Mouse (Mus musculus) 3T3-L1 (cell line): ENCODE data around the gene Gpd1.

Source experiments
- DNase-seq: peaks from one replicate; pipeline ENCODE4 v3.0.0-alpha.2; 2015; ENCODE audit warnings: low read depth, low spot score

Gene Gpd1

DNA sequence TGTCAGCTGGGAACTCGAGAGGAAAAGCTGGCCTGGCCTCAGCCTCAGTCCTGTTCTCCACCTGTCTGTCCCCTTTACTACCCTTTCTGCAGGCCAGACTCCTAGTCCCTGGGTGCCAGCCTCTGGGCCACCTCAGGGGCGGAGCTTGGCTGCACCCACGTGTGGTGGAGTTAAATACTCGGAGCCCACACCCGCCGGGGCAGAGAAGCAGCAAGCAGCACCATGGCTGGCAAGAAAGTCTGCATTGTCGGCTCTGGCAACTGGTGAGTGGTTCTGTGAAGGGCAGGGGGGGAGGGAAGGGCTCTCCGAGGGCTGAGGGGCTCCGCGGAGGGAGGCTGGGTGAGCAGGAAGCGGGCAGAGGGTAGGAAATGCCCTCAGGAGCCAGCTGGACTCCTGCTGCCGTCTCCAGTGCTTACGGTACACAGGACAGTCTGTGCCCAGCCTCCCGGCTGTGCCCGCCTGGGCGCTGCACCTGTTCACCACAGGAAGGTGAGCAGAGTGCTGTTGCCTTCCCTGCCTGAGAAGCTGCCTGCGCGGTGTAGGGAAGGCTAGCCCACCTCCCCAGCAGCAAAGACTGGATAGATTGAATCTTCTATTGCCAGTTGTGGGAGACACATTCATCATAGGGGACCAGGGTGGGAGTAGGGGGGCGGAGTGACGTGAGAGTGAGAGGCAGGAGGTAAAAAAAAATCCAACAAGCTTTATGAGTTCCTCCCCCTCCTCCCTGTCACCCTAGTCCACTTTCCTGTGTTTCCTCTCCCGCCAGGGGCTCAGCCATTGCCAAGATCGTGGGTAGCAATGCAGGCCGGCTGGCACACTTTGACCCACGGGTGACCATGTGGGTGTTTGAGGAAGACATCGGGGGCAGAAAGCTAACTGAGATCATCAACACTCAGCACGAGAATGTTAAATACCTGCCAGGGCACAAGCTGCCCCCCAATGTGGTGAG, at the start of gene Gpd1:
Gene Gpd1 (plus strand): TSS at position 130 of the 949 bp plus-strand sequence.
- no peak for DNase-seq

DNA sequence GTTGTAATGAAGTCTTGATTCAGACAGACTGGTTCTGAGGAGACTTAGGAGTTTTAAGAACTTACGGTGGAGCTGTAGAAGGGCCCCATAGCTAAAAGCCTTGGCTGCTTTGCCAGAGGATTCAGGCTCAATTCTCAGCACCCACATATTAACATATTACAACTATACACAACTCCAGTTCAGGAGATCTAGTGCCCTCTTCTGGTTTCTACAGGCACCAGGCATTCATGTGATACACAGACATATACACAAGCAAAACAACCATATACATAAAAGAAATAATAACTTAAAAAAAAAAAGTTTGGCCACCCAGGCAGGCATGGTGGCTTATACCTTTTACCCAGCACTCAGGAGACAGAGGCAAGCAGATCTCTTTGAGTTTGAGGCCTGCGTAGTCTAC, 49.8 kb upstream of the Gpd1 start:
- DNase-seq: no peak

DNA sequence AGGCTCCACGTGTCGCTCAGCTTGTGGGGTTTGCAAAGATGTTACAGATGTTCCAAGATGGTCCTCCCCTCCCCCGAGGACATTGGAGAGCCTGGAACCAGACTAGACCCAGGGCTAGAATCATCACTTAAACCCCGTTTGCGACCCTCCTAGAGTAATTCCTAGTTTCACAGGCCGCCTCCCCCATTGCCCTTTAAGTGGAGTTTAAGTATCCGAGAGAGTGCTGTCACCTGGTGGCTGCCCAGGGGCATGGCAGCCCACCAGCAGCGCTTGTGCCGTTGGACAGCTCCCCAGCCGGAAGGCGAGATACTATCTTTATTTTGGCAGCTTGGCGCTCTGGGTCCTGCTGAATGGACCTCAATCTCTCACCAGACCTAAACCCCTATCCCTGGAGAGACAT, 48.4 kb upstream of the Gpd1 start:
- peak; percentile 85 for DNase-seq

GRCm38 (mm10) chr15:99669392-99669791, 47.9 kb upstream of the Gpd1 start:
- no peak for DNase-seq

DNA sequence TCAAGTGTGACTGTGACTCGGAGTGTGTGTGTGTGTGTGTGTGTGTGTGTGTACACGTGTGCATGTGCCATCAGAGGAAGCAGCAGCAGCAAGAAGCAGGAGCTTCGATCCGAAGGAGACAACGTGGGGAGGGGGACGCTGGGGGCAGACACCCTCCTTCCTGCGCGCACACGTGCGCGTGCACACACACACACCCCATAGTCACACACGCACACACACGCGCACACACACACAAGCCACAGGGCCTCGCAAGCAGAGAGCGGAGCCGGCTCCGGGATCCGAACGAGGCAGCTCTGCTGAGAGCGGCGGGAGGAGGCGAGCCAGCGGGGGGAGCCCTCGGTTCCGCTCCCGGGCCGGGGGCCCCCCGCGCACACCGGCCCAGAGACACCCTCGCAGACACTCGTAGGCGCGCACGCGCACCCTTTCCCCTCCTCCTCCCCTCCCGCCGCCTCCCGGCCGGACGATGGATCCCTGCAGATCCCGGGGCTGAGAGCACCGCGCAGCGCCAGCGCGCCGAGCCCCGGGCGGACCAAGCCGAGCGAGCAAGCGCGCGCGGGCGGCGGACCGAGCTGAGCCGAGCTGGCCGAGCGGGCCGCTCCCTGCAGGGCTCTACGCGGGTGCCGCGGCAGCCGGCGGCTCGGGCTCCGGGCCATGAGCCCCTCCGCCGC, 47.0 kb upstream of the Gpd1 start, which contains the start of gene Asic1:
Gene Asic1 (plus strand): TSS at position 215 of the 668 bp plus-strand sequence.
- DNase-seq: peak; percentile 36

DNA sequence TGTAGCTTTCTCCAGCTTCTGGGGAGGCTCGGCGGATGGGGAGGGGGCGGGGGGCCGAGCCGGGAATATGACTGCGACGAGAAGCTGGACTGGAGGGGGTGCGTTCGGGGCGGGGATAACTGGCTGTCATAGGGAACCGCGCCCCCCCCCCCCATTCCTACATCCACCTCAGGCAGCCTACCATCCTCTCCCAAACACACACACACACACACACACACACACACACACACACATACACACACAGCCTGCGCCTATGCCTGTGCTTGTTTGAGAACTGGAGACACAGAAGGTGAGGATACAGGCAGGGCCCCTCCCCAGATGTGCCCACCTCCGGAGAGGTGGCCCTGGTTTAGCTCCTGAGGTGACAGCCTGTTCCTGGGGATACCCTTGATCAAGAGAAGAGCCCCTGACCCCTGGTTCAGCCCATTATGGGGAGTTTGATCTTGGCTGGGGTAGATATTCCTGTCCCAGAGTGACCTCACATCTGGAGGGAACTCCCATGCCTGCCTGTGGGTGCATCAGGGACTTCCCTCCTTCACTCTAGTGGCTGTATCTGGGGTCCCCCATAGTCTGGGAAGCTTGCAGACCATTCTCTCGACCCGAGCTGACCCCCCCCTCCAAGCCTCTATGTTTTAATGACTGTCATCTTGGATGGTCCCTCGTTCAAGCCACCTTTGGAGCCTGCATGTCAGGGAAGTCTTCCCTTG, 46.2 kb upstream of the Gpd1 start:
- DNase-seq: no peak

- DNase-seq: no peak
Observed at GRCm38 (mm10) chr15:99671783-99672182, 45.5 kb upstream of the Gpd1 start.

GRCm38 (mm10) chr15:99674866-99675265, 42.4 kb upstream of the Gpd1 start:
- no peak for DNase-seq

- no peak for DNase-seq
Observed at GRCm38 (mm10) chr15:99677089-99677488, 40.2 kb upstream of the Gpd1 start.

DNA sequence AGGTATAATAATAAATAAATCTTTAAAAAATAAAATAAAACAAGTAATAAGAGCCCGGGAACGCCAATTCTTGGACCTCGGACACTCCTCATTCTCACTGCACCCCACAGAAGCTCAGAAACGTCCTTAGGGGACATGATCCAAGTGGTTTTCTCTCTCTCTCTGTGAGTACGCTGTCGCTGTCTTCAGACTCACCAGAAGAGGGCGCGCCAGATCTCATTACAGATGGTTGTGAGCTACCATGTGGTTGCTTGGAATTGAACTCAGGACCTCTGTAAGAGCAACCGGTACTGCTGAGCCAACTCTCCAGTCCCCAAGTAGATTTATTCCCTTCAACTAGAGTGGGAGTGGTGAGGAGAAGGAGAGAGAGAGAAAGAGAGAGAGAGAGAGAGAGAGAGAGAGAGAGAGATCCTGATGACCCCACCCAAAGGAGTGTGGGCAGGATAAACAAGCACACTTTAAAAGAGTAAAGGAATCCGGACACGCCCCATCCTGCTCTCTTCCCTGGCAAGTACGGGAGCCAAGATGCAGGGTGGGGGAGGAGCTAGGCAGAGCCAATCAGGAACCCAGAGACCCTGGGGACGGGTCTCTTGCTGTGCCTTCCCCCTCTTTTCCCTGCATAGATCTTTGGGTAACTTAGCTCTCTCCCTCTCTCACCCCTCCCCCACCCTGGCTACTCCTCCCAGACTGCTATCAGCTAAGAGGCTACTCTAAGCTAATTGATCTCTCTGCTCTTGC, 39.1 kb upstream of the Gpd1 start:
- peak; percentile 56 for DNase-seq

DNA sequence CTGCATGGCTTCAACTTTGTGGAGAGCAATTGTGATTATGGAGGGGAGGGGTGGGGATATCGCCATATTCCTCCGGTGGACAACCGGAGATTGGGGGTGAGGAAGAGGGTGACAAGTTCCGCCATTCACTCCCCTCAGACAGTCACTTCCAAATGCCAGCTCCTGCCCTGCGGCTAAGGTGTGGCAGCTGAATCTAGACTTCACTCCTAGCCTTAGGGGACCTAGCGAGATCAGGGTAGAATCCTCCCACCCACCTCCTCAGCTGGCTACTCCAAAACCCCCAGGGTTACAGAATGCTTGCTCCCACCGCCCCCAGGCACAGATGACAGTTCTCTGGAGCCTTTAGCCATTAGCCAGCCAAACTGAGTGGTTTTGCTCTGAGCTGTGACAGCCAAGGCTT, 38.3 kb upstream of the Gpd1 start:
- no peak for DNase-seq

DNA sequence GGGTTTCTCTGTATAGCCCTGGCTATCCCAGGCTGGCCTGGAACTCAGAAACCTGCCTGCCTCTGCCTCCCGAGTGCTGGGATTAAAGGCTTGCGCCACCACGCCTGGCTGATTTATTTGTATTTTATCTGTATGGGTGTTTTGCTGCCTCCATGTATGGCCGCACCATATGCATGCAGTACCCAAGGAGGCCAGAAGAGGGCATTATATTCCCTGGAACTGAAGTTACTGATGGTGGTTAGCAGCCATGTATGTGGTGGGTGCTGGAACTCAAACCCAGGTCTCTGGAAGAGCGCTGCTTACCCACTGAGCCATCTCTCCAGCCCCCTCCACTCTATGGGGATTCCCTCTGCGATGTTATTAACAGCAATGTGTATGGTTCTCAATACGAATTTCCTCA, 34.4 kb upstream of the Gpd1 start:
- peak; percentile 38 for DNase-seq

DNA sequence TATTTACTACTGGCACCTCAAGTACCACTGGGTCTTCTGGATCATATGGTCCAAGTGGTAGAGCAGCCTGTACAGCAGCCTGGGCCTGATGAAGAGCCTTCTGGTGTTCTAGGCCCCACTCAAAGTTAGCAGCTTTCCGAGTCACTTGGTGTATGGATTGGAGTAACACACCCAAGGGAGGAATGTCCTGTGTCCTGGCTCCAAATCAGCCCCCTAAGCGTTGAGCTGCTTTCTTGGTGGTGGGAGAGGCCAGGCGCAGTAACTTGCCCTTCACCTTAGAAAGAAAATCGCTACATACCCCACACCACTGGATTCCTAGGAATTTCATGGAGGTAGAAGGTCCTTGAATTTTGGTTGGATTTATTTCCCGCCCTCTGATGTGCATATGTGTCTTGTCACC, 33.2 kb upstream of the Gpd1 start:
- DNase-seq: no peak

DNA sequence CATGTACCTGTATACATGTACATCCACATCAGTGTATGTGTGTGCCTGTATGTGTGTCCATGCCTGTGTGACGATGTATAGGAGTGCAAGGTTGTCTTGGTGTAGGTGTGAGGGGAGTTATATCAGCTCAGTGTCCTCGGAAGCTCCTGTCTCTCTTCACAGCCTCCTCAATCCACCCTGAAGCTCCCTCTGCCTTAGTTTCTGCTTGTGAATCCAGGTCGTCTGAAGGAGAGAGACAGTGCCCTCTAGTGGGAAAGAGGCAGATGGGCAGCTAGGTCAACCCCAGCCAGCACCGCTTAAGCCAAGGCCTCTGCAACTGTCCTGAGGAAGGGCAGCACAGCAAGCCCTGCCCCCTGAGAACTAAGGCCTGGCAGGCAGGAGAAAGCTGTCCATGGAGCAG, 28.6 kb upstream of the Gpd1 start:
- DNase-seq: peak; percentile 88

- DNase-seq: no peak
Observed at GRCm38 (mm10) chr15:99690924-99691323, 26.4 kb upstream of the Gpd1 start.

GRCm38 (mm10) chr15:99691976-99692375, 25.3 kb upstream of the Gpd1 start:
- DNase-seq: no peak

DNA sequence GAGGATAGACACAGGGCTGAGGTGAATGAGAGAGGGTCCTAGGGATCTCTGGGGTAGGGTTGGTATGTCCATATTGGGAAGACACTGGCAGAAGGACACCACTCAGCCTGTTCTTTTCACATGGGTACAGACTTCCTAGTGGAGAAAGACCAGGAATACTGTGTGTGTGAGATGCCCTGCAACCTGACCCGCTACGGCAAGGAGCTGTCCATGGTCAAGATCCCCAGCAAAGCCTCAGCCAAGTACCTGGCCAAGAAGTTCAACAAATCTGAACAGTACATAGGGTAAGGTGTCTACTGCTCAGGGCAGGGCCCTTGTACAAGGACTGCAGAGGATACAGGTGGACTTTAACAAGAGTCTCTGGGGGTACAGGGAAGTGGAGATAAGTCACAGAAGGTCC, 20.0 kb upstream of the Gpd1 start:
- DNase-seq: no peak

DNA sequence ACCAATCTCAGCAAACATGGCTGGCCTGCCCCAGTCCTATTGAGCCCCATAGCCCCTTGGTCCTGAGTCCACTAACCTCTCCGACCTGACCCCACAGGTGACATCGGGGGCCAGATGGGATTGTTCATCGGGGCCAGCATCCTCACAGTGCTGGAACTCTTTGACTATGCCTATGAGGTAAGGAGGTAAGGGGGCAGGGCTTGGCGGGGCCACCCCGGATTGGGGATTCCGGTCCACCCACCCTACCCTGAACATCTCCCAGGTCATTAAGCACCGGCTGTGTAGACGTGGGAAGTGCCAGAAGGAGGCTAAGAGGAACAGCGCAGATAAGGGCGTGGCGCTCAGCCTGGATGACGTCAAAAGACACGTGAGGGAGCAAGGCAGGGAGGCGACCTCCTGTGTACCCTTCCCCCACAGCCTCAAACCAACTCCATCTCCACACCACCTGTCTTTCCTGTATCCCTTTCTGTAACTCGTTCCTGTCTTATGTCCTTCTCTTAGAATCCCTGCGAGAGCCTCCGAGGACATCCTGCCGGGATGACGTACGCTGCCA, 18.7 kb upstream of the Gpd1 start:
- DNase-seq: no peak

- no peak for DNase-seq
Observed at GRCm38 (mm10) chr15:99699715-99700114, 17.6 kb upstream of the Gpd1 start.

- DNase-seq: no peak
Observed at GRCm38 (mm10) chr15:99700219-99701106, 16.9 kb upstream of the Gpd1 start.
